Mouse (Mus musculus) C2C12 (cell line): ENCODE results near the gene Scgb2b21. TPM values are rescaled to one million over a fixed set of nuclear protein-coding genes. Genes with fewer than 3 reads are reported as not detected.
"Not testable (repeated sequence)": the region's sequence is repeated elsewhere in the genome, so short reads cannot be mapped to it uniquely, and the experiment has no call there.

ENCODE experiments used
- H3K27me3 ChIP-seq: one replicate; pipeline ENCODE4 v1.6.1; 2011; ENCODE audit not compliant: control insufficient read depth, insufficient read depth, insufficient read length
- H3K36me3 ChIP-seq: one replicate; pipeline ENCODE4 v1.6.1; 2011; ENCODE audit not compliant: control insufficient read depth, insufficient read depth
- H3K4me3 ChIP-seq: one replicate; pipeline ENCODE4 v1.5.1; 2011; ENCODE audit warnings: mild to moderate bottlenecking, control low read depth; ENCODE audit not compliant: poor library complexity, insufficient read depth, severe bottlenecking
- H3K79me2 ChIP-seq: one replicate; pipeline ENCODE4 v1.6.1; 2011; ENCODE audit not compliant: control insufficient read depth, insufficient read depth
- H3K79me3 ChIP-seq: one replicate; pipeline ENCODE4 v1.6.1; 2011; ENCODE audit warnings: low read depth, control low read depth
- H3ac ChIP-seq: one replicate; pipeline ENCODE3; 2011; ENCODE audit warnings: low read depth; ENCODE audit not compliant: control insufficient read depth, insufficient read length
- CEBPB ChIP-seq: IDR thresholded peaks from one replicate; pipeline ENCODE4 v1.6.1; 2011; ENCODE audit warnings: low read depth, mild to moderate bottlenecking, control low read depth, moderate library complexity
- CTCF ChIP-seq: IDR thresholded peaks from one replicate; pipeline ENCODE4 v1.5.1; 2011; ENCODE audit not compliant: control insufficient read depth, insufficient read depth, insufficient read length
- FOSL1 ChIP-seq: IDR thresholded peaks from one replicate; pipeline ENCODE4 v1.8.0; 2011; ENCODE audit warnings: mild to moderate bottlenecking, low read length; ENCODE audit not compliant: poor library complexity, insufficient read depth, severe bottlenecking
- MAX ChIP-seq: IDR thresholded peaks from one replicate; pipeline ENCODE4 v1.6.1; 2011; ENCODE audit warnings: mild to moderate bottlenecking, control low read depth
- MYOD1 ChIP-seq: IDR thresholded peaks from one replicate; pipeline ENCODE4 v1.6.1; 2011; ENCODE audit warnings: low read depth; ENCODE audit not compliant: control insufficient read depth, insufficient read length
- MYOG ChIP-seq: IDR thresholded peaks from one replicate; pipeline ENCODE4 v1.6.1; 2011; ENCODE audit not compliant: control insufficient read depth, insufficient read length; ENCODE audit errors: extremely low read depth
- USF1 ChIP-seq: IDR thresholded peaks from one replicate; pipeline ENCODE4 v1.6.1; 2011; ENCODE audit warnings: low read depth, mild to moderate bottlenecking, control low read depth, moderate library complexity
- long read RNA-seq, 2 experiments: library from polyadenylated mRNA; unstranded; transcript quantifications; one replicate each; pipeline ENCODE4 v2.0.0; 2019 to 2020
- polyA plus RNA-seq: library from polyadenylated mRNA; unstranded; fragments of >200 nt; fragmentation: generic; extraction: Trizol; gene quantifications from one replicate; pipeline ENCODE4 v1.2.1, GENCODE M21; 2012; ENCODE audit warnings: missing spikeins

The Scgb2b21 gene
- polyA plus RNA-seq: not detected
- long read RNA-seq, experiment 1: 0 reads
- long read RNA-seq, experiment 2: 0 reads

- no peaks in the 10 kb centered on the region for H3K27me3 ChIP-seq
- H3K36me3 ChIP-seq: no peaks in the 10 kb centered on the region
- no peak within 1 kb of the TSS for H3ac ChIP-seq
- no peak within 1 kb of the TSS for H3K4me3 ChIP-seq
- TF ChIP-seq CTCF (no peak), USF1 (no peak), MAX (no peak), CEBPB (no peak), FOSL1 (no peak), MYOG (no peak), MYOD1 (no peak)
- no peaks in the 10 kb centered on the region for H3K79me3 ChIP-seq
- H3K79me2 ChIP-seq: no peaks in the 10 kb centered on the region
Observed at GRCm38 (mm10) chr7:33520358-33520757, at the start of gene Scgb2b21. Gene Scgb2b21, minus strand, starts transcription at chr7:33520458.

- H3K27me3 ChIP-seq, H3K36me3 ChIP-seq, H3K79me3 ChIP-seq, H3ac ChIP-seq, H3K79me2 ChIP-seq, H3K4me3 ChIP-seq: not testable (repeated sequence)
Observed at GRCm38 (mm10) chr7:33543420-33543819, 23.2 kb upstream of the Scgb2b21 start.

Other genes starting within 250 kb of the Scgb2b21 start
- not detected for gene Scgb2b19, start 240.1 kb downstream of the Scgb2b21 start, polyA plus RNA-seq
- gene Scgb1b19, start 233.2 kb downstream of the Scgb2b21 start, polyA plus RNA-seq: not detected
- gene Scgb2b20, start 154.1 kb downstream of the Scgb2b21 start, polyA plus RNA-seq: not detected
- gene Scgb1b20, start 147.2 kb downstream of the Scgb2b21 start, polyA plus RNA-seq: not detected
- gene Scgb2b24, start 218.9 kb upstream of the Scgb2b21 start, polyA plus RNA-seq: not detected
- not detected for gene Scgb1b24, start 223.3 kb upstream of the Scgb2b21 start, polyA plus RNA-seq